Mouse (Mus musculus): Measurements from ENCODE around the gene Abi1.
"Not testable (repeated sequence)": the region's sequence is repeated elsewhere in the genome, so short reads cannot be mapped to it uniquely, and the experiment has no call there.

The Abi1 gene

DNA sequence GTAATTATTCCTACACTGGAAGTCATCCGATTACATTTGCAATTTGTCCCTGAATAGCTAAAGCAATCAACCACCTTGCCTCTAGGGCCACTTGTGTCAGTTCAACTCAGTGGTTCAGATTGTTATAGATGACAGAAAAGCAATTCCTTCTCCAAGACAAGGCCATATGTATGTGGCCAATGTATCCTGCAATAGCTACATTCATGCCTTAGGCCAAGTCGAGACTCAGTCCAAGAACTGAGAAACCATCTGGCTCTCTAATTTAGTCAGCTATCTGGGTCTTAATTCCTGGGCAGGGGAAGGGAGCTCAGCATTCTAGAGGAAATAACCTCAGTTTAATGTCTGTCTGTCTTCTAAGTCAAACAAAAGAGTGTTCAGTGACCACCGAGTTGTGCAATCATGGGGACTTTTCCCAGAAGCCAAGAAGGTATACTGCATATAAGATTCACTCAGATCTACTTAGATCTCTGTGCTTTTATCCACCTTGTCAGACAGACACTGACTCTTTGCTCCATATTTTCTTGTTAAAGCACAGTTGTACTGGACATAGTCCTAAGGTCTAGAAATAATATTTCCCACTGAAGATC lies 62.6 kb downstream of the Abi1 start:
- DNase-seq (ENCODE audit: inconsistent age in 2 of 2, low spot score in 1 of 2): no peak

DNA sequence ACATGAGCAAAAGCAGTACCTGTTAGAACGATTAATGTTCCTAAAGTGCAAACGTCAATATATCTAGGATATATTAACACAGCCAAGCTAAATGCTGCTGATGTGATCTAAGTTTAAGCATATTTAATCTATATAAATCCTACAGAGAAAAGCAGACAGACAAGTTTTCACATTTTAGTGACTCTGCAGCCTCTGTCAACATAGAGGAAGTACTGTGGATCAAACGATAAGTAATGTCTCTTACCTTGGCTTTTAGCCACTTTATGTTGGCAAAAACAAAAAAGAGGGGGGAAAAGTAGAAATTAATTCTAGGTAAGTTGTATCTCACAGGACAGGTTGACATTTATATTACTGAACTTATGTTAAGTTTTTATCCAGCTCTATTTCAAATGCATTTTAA lies 77.1 kb downstream of the Abi1 start:
- DNase-seq (ENCODE audit: inconsistent age in 2 of 2, low spot score in 1 of 2): no peak

DNA sequence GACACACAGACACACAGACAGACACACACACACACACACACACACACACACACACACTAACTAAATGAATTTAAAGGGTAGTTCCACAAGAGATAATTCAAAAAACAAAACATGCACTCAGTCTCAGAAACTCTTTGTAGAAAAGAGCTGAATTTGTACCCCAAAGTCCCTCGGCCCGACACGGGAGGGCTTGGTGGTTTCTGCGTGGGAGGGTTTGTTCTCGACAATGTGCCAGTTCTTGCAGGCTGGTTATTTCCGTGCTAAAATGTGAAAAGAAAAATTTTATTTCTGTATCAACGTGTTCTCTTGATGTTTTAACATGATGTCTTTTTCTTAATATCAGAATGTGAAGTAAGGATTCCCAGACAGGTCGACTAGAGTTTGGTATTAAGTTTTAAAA lies 77.8 kb downstream of the Abi1 start:
- DNase-seq (ENCODE audit: inconsistent age in 2 of 2, low spot score in 1 of 2): no peak

DNA sequence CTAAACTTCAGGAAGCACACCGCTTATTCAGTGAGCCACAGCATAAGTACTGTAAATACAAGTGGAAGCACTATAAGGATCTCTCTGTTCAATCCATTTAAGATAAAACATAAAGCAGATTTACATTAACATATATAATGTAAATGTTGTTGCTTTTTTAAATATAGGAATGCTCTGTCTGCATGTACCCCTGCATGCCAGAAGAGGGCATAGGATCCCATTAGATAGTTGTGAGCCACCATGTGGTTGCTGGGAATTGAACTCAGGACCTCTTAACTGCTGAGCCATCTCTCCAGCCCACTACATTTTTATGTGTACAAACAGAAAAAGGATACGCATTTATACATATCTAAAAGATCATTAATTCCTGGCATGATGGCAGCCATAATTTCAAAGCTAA lies 78.4 kb downstream of the Abi1 start:
- no peak for DNase-seq (ENCODE audit: inconsistent age in 2 of 2, low spot score in 1 of 2)

DNA sequence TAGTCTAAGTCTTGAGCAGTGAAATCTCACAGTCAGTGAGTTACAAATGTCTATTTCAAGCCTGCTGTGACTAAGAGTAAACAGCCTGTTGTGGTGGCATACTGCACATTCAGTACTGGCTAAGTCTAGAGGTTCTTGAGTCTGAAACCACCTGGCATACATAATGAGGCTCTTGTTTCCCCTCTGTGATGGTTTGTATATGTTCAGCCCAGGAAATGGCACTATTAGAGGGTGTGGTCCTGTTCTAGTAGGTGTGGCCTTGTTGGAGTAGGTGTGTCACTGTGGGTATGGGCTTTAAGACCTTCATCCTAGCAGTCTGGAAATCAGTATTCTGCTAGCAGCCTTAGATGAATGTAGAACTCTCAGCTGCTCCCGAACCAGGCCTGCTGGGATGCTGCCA lies 82.6 kb downstream of the Abi1 start:
- no peak for DNase-seq (ENCODE audit: inconsistent age in 2 of 2, low spot score in 1 of 2)

DNA sequence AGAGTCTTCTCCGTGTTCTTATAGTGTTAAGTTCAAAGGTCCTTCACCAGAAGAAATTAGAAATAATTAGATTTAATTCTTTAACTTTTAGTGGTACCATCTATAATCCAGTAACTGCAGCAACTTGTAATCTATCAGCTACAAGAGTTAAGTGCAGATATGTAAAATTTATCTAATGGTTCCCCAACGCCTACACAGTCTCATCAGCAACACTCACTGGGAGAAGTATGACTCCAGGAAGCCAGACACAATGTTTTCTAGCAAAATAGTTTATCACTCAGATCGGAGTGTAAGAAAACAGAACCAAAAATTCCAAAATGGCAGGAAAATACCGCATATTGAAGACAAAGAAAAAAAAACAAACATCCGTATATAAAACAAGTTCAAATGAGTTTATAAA lies 84.1 kb downstream of the Abi1 start:
- no peak for DNase-seq (ENCODE audit: inconsistent age in 2 of 2, low spot score in 1 of 2)

DNA sequence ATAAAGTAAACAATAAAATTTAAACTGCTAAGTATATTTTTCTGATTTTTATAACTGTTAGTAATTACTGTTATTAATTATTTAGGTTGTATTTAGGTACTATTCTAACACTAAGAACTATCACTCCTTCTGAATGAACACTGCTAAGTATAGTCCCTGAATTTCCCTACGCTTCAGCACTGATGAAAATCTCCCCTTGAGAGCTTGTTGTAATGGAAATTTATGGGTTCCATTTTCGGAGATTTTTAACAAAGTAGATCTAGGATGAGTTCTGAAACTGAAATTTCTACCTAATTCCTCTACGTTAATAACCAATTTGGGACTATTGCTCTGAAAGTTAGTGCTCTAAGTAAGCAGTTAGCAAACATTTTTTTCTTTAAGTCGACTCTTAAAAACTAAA lies 85.8 kb downstream of the Abi1 start:
- DNase-seq (ENCODE audit: inconsistent age in 2 of 2, low spot score in 1 of 2): no peak

DNA sequence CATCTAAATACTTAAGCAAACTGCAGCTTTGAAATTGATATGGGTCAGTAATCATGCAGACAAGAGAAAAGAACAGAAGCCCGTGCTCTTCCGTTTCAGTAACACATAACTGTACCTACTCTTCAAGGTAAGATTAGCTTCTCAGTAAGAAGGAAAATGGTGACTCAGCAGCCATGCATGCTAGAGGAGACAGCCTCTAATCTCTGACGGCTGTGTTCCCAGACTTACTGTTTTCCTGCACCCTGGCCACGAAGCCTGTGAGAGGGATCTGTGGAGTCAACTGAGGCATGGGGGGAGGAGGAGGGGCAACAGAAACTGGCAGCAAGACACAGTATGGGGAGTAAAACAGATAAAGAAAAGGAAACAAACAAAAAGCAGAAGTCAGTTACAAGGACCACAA lies 90.1 kb downstream of the Abi1 start:
- peak; percentile 23 to 59 for DNase-seq (ENCODE audit: inconsistent age in 2 of 2, low spot score in 1 of 2)

DNA sequence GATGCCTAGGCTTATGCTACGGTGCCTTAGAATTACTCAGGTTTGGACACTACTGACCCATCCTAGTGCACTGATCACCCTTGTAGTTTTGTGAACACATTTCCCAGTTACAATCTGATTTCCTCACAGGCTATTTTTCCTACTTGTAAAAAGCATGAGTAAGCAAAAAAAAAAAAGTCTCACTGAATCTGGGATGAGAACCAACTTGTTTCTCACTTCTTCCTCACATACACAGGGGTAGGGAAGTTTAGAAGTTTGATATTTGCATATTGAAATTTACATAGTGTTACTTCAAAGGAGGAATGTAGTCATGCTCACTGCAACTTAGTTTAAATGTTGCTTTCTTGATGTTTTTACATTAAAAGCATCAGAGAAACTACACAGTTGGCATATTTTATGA lies 106.5 kb downstream of the Abi1 start:
- no peak for DNase-seq (ENCODE audit: inconsistent age in 2 of 2, low spot score in 1 of 2)

DNA sequence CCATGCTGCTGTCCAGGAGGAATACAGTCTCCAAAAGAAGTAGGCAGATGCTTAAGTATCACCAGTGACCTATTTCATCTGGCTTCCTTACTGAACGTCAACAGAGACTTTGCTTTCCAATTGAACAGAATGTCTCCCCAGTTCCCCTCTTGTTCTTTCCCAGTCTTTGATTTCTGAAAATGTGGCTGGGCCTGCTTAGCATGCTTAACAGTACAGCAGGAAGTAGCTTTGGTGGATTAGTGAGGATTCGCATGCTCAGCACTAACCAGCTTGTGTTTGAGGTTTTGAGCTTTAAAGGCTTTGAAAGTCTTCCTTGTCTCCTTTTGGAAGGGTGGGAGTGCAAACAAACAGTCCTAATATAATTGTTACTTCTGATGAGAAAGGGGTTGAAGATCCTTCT lies 111.8 kb downstream of the Abi1 start:
- no peak for DNase-seq (ENCODE audit: inconsistent age in 2 of 2, low spot score in 1 of 2)

DNA sequence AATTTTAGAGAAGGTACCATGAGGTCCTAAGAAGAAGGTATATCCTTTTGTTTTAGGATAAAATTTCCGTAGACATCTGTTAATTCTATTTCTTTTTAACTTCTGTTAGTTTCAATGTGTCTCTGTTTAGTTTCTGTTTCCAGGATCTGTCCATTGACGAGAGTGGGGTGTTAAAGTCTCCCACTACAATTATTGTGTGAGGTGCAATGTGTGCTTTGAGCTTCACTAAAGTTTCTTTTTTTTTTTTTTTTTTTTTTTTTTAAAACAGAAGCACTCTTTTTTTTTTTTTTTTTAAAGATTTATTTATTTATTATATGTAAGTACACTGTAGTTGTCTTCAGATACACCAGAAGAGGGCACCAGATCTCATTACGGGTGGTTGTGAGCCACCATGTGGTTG lies 114.1 kb downstream of the Abi1 start:
- DNase-seq (ENCODE audit: inconsistent age in 2 of 2, low spot score in 1 of 2): not testable (repeated sequence)

DNA sequence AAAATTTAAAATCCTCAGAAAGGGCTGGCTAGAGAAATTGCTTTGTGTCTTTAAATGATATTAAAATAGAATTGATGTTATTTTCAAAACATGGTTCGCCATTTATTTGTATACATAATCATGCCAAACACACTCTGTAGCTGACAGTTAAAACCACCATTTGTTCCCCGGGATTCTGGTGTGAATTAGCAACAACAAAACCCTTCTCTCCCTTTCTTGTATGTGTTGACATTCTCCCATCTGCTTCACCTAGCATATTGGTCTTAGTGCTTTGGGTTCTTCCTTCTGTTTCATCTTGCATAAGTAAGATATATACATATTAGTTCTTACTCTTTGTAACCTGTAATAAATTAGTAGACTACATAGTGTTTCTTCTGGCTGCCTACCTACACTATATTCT lies 121.4 kb downstream of the Abi1 start:
- no peak for DNase-seq (ENCODE audit: inconsistent age in 2 of 2, low spot score in 1 of 2)

DNA sequence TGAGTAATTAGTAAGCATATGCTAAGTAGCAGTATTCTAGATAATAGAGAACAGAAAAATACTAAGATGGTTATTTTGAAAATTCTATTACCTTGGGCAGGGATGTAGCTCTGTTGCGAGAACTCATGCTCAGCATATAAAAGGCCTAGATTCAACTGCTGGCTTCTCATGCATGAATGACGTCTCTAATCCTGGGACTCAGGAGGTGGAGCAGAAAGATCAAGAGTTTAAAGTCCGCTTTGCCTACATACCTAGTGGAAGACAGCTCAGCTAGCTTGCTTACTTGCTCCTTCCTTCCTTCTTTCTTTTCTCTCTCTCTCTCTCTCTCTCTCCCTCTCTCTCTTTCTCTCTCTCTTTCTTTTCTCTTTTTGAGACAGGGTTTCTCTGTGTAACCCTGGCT lies 125.6 kb downstream of the Abi1 start:
- no peak for DNase-seq (ENCODE audit: inconsistent age in 2 of 2, low spot score in 1 of 2)

DNA sequence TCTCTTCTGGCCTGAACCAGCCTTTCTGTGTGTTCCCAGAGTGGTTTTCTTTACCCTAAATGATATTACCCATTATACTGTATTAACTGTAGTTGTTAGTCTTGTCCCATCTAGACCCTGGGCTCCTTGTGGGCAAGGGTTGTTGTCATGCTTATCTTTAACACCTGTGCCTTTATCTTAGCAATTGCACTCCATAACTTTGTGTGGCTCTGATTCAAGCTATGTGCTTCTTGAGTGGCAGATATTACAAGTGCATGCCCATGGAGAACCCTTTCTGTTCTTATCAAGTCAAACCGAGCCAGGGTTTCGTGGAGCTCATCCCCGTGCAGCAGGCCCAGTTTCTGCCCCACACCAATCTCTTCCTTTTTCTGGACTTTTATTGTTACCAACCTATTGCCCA lies 136.1 kb downstream of the Abi1 start:
- DNase-seq (ENCODE audit: inconsistent age in 2 of 2, low spot score in 1 of 2): no peak

DNA sequence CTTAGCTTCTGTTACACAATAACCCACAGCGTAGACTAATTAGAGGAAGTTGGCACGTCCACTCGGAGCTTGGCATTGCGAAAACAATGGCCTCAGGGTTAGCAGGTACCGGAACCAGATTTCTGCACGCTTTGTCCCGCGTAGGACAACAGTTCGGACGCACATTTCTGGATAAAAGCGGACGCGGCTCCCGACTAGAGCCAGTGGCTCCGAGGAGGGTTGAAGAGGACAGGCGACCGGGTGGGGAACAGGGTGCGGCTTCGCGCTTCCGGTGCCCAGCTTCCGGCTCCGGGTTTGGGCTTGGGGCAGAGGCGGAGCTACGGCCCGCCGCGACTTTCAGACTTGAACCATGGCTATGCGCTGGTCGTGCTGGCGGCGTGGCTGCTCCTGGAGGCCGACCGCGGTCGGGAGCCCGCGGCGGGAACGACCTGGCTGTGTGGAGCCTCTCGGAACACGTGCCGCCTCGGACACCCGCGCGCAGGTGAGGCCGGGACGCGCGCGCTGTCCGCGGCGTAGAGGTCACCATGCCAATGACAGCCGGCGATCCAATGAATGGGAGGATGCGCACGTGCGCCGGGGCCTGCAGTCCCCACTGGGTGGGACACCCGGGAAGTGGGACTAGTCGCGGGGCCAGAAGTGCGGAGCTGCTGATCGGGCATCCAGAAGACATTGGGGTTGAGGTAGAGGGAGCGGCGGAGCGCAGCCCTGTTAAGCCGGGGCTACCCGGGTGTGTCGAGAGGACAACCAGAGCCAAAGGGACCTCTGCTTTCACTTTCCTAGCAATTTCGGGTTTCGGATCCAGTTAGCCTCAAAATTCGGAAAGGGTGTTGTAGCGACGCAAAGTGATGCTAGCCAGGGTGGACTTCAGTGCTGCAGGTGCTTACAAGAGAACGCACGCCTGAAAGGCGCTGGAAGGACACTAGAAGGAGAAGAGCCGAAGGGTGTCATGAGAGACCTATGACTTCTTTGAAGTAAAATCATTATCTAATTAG lies 144.5 kb downstream of the Abi1 start, which contains the start of gene Pdss1:
Gene Pdss1 (plus strand): TSS at position 241 of the 992 bp plus-strand sequence.
- peak; percentile 93 to 97 for DNase-seq (ENCODE audit: inconsistent age in 2 of 2, low spot score in 1 of 2)

DNA sequence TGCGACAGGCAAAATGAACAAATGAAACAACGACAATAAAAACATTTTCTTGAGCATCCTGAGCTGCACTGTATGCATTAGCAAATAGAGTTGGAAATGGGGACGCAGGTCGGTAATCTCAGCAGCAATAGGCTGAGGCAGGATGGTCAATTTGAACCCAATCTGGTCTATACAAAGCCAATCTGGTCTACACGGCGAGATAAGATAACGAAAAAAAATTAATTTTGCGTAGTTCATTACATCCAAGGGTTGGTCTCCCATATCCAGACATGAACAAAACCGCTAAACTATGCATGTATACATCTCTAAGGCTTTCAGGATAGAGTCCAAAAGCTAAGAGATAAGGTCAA lies 145.1 kb downstream of the Abi1 start:
- DNase-seq (ENCODE audit: inconsistent age in 2 of 2, low spot score in 1 of 2): no peak
